25 mouse cellular contexts compared by ENCODE assay signal in genomic region chr11:5517346-5517745, GRCm38 (mm10). TPM values are rescaled to one million over a fixed set of nuclear protein-coding genes. Genes with fewer than 3 reads are reported as not detected.
"Had no signal": no experiment of that assay in that cellular context is flagged by ENCODE, and none has a peak within 500 bp of the region (broad histone marks: within the 10 kb centered on the region; RNA-seq: fewer than 3 reads in every experiment).

No protein-coding gene starts in this region.

- H3K4me3 ChIP-seq: limb, embryonic 10.5 days; limb, embryonic 13.5 days; liver, embryonic 12.5 days; liver, embryonic 15.5 days; midbrain, embryonic 12.5 days; midbrain, embryonic 15.5 days; myocyte had no signal

- H3K9ac ChIP-seq: limb, embryonic 13.5 days; liver, embryonic 12.5 days; liver, embryonic 15.5 days; midbrain, embryonic 12.5 days; midbrain, embryonic 15.5 days had no signal

- H3K36me3 ChIP-seq: limb, embryonic 13.5 days; midbrain, embryonic 12.5 days; midbrain, embryonic 15.5 days had no signal

- ATAC-seq: liver, embryonic 12.5 days; midbrain, embryonic 15.5 days had no signal

- DNase-seq: kidney, adult 18-20 months; kidney, adult 9 months; kidney, postnatal 14 days; kidney, postnatal 4 days; liver; lung, adult 18-20 months; lung, postnatal 4 days; thymus, adult 18-20 months; thymus, postnatal 25 days had no signal

- H3K9me3 ChIP-seq: limb, embryonic 10.5 days; limb, embryonic 13.5 days; liver, embryonic 12.5 days; liver, embryonic 15.5 days; midbrain, embryonic 12.5 days; midbrain, embryonic 15.5 days had no signal

- H3K4me2 ChIP-seq: limb, embryonic 13.5 days; liver, embryonic 12.5 days; liver, embryonic 15.5 days; midbrain, embryonic 12.5 days; midbrain, embryonic 15.5 days had no signal

- H3K27ac ChIP-seq: limb, embryonic 10.5 days; limb, embryonic 13.5 days; liver, embryonic 12.5 days; liver, embryonic 15.5 days; midbrain, embryonic 12.5 days; midbrain, embryonic 15.5 days had no signal

- H3K27me3 ChIP-seq: limb, embryonic 13.5 days; liver, embryonic 12.5 days; midbrain, embryonic 12.5 days; midbrain, embryonic 15.5 days had no signal

RNA-seq across cellular contexts. Expression of gene Ankrd36, which starts 52.1 kb away (rescaled TPM):
- total RNA-seq: layer of hippocampus, adult 18-20 months; layer of hippocampus, postnatal 14 days; left cerebral cortex, adult 18-20 months; left cerebral cortex, postnatal 25 days; megakaryocyte progenitor cell, adult 5-6 weeks had no signal
- polyA plus RNA-seq: kidney, embryonic 16.5 days; limb, embryonic 10.5 days; myocyte; neural tube, embryonic 11.5 days; neural tube, embryonic 14.5 days; small intestine, adult 2 months had no signal
